Mouse (Mus musculus) WW6 (cell line): ENCODE data around the gene Klhl25.
"Not testable (repeated sequence)": the region's sequence is repeated elsewhere in the genome, so short reads cannot be mapped to it uniquely, and the experiment has no call there.

Experiments
- DNase-seq: peaks from one replicate; pipeline ENCODE4 v3.0.0-alpha.2; 2013; ENCODE audit warnings: low read depth, low spot score

The Klhl25 gene

DNA sequence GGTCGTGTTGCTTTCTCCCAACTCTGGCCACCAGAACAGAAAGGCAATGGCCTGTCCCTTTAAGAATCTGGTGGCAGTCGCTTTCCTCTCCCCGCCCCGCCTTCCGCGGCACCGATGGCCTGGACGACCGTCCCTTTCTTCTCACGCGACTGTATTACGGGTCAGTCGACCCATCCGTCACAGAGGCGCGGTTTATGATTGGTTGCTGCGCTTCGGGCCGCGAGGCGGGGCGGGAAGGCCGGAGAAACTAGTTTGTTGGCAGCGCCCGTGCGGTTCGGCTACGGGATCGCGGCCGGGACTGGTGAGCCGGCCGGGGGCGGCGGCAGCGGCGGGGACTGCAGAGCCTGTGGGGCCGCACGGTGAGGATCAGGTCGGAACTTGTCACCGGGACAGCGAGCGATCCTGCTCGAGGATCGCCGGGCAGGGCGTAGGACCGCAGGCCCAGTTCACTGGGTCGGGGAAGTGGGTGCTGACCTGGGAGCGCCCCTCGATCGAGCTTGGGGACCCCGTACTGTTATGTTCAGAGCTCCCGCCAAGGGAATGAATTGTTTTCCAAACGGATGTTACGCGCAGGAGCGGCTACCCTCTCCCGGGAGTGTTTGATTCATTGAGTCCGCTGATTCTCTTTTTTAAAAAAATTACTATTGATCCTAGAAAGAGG, at the start of gene Klhl25:
Gene Klhl25 (plus strand): TSS at position 196 of the 661 bp plus-strand sequence.
- DNase-seq, result peak; percentile 90

DNA sequence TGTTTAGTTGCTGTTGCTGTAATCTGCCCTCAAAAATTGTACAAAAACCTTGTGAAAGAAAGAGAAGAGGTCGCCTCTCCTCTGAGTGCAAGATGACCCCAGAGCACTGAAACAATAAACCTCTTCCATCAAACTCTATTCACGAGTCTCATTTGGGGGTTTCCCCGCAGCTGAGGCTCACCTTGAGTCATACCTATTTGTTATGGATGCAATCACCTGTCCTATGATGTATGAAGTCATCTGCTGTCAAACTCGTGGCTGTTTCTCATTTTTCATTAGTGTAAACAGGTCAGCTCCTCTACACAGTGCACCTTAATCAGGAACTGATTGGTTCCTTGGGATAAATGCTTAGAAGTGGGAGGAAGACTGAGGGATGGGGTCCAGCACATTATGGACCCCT, 47.6 kb upstream of the Klhl25 start:
- no peak for DNase-seq

DNA sequence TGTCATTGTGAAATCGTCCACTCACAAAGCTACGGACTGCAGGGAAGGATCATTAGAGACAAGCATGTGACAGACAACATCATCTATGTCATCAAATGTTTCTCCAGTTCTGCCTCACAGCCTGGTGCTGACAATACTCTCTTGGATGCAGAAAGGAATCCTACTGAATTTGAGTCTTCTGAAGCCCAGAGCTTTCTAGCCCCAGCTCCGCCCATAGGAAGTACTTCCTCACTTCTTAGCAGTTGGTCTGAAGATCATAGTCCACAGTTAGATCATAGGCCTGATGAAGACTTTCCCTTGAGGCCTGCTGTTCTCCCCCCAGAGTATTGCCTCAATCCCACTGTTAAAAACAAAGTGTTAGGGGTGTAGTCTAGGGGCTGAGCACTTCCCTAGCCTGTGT, 47.1 kb upstream of the Klhl25 start:
- no peak for DNase-seq

DNA sequence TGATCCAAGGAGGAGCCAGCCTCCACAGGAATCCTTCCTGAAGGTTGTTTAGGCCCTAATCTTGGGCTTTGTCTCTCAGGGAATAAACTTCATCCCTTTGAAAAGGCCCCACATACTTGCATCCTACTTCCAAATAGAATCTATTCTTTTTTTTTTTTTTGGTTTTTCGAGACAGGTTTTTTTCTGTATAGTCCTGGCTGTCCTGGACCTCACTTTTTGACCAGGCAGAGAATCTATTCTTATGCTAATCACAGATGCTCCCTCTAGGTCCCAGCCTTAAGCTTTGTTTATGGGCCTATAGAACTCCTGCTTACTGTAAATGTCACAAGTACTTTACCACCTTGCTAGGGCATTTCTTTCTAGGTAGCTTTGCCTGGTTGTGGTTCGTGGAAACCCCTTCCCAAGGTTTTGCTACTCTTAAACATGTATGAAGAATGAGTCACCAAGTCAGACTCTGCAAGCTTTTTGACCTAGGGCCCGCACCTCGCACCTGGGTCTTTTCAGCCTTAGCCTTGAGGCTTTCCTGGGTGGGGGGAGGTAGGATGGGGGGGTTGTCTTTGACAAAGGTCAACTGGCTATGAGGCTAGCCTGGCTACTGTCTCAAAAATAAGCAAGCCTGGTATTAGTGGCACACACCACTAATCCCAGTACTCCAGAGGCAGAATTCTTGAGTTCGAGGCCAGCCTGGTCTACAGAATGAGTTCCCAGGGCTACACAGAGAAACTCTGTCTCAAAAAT, 46.3 kb upstream of the Klhl25 start:
- no peak for DNase-seq

DNA sequence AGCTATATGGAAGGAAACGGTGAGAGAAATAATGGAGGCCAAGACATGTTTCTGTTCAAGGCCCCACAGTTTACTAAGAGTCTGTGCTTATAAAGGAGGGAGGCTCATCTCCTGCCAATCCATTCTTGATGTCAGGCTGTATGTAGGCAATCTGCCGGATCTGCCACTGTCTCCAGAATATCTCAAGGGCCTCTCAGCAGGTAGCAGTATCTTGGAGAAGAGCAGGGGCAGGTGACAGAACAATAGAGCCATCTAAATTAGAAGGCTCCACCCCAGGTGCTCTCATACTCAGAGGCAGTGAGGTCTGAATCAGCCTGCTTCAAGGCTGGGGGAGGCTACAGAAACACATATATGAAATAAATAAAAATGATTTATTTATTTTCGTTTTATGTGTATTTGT, 45.2 kb upstream of the Klhl25 start:
- no peak for DNase-seq

GRCm38 (mm10) chr7:75806161-75806560, 41.9 kb upstream of the Klhl25 start:
- DNase-seq, result no peak

DNA sequence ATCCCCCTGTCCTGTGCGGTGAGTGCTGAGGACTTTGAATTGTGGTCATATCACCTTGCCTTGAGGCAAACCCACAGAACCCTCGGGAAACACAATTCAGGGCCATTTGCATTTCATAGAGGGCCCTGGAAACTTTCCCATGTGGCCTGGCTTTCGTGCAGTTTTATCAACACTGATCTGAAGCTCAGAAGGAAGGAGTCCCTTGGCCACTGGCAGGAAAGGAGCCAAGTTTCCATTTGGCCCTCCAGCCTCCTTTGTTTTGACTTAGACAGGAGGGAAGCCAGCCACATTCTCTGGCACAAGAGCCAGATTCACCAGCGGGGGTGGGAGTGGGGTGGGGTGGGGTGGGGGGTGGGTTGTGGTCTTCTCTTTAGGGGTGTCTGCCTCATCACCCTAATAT, 41.4 kb upstream of the Klhl25 start:
- no peak for DNase-seq

- DNase-seq, result no peak
These were observed 40.4 kb upstream of the Klhl25 start for GRCm38 (mm10) chr7:75807460-75808304.

- no peak for DNase-seq
These were observed 27.4 kb upstream of the Klhl25 start for GRCm38 (mm10) chr7:75820687-75821086.

- no peak for DNase-seq
These were observed 25.9 kb upstream of the Klhl25 start for GRCm38 (mm10) chr7:75822087-75822668.

- no peak for DNase-seq
These were observed 25.0 kb upstream of the Klhl25 start for GRCm38 (mm10) chr7:75823071-75823470.

DNA sequence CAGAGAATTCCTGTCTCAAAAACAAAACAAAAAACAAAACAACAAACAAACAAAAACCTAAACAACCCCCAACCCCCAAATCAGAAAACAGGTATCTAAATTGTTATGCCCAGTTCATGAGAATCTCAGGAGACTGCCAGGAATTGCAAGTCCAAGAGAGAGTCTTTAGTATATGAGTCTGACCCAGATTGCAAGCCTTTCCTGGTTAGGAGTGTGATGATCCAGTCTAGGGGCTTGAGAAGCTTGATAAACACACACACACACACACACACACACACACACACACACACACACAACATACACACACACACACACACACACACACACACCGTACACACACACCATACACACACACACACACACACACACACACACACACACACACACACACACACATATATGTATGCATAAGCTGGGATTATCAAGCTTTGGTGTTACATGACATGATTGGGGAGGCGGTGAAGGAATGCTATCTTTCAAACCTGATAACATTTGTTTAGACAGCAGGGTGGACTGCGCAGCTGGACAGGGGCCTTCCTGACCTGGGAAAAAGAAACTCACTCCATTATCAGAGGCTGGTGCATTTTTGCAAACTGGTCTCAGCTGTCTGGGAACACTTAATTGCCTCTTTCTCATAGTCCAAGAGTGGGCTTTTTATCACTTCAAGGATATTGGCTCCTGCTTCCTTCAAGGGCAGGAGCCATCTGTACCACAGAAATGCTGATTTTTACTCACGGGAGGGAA, 21.6 kb upstream of the Klhl25 start:
- no peak for DNase-seq

DNA sequence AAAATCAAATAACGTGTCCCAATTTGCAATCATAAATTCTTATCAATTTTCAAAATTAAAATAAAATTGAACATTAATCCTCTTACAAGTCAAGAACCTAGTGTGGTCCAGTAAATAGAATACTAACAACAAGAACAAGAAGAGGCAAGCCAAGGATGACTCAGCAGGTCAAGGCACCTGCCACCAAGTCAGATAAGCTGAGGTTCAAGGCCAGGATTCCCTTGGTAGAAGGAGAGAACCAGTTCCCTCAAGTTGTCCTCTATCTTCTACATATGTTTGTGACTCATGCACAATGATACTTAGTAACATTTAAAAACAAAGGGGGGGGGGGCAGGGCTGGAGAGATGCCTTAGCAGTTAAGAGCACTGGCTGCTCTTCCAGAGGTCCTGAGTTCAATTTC, 20.8 kb upstream of the Klhl25 start:
- no peak for DNase-seq

DNA sequence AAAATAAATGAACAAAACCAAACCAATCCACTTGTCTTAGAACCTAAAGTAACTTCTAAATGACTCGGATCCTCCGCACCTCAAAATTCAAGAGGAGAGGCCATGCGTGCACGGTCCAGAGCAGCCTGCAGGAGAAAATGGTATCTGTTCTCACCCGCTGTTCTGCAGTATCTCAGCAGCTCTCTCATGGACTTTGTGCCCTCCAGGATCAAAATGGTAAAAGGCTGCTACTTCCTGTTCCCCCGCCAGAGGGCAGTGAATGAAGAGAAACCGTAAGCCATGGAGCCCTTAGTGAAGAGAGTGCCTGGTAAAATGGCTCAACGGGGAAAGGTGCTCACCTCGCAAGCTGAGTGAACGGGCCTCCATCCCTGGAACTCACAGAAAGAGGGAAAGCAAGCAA, 20.3 kb upstream of the Klhl25 start:
- peak; percentile 70 for DNase-seq

GRCm38 (mm10) chr7:75828536-75828935, 19.6 kb upstream of the Klhl25 start:
- DNase-seq, result no peak

DNA sequence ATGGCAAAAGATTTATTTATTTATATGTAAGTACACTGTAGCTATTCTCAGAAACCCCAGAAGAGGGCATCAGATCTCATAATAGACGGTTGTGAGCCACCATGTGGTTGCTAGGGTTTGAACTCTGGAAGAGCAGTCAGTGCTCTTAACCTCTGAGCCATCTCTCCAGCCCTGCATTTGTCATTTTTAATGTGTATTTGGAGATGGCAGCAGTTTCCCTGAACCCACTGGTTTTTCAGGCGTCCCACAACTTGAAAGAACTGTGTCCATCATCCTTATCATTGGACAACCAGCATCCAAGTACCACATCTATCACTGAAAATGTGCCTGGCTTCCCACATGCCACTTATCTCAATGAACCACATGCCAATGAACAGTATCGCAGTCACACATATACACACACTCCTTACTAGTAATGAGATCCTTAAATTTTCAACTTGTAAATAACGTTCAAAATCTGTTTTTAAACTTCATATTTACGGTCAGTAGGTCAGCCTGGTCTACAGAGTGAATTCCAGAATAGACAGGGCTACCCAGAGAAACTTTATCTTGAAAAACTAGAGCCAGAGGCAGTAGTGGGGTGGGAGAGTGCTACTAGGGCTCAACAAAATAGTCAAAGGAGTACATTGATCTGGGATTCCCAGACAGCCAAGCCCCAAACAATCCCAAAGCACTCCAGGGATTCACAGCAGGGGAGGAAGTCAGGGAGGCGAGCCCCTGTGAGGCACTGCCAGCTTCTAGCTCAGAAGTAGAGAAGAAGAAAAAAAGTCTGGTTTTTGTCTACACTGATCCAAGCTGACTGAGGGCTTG, 17.7 kb upstream of the Klhl25 start:
- DNase-seq, result no peak

DNA sequence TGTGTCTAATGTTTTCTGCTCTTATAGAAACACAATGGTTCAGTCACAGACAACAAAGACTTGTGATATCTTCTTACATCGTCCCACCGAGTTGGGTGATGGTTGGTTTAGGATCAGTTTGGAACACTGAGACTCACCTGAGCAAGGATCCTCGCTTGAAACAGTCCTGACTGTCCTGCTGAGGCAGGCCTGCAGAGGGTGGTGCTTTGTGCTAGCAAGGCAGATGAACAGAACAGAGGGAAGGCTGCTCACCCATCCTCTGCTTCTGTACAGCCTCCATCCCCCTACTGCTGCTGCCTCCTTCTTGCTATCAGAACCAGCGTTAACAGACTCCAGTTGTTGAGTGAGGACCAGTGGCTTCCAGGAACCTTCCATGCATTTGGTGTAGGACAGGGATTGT, 14.2 kb upstream of the Klhl25 start:
- not testable (repeated sequence) for DNase-seq

DNA sequence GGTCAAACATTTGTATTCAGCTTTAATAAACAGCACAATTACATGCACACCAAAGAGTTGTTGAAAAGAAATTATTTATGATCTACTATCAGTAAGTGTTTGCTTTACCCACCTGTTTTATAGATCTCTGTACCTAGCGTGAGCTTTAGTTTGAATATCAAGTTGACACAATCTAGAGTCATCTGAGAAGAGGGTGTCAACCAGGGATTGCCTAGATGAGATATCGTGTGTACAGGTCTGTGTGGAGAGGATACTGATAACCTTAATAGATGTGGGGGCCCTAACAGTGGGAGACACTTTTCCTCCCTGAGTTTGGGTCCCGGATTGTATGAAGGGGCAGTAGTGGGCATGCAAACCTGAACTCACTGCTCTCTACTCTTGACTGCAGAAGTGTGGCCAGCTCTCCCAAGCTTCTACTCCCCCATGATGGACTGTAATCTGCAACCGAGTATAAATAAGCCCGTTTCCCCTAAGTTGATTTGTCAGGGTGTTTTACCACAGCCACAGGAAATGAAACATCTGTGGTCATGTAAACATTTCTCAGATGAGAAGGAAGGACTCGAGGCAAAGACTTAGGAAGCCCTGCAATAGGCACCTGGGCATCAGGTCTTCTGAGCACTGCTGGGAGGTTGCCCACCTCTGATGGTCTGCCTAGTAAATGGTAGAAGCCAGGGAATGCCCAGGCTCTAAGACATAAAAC, 13.0 kb upstream of the Klhl25 start:
- DNase-seq, result not testable (repeated sequence)

DNA sequence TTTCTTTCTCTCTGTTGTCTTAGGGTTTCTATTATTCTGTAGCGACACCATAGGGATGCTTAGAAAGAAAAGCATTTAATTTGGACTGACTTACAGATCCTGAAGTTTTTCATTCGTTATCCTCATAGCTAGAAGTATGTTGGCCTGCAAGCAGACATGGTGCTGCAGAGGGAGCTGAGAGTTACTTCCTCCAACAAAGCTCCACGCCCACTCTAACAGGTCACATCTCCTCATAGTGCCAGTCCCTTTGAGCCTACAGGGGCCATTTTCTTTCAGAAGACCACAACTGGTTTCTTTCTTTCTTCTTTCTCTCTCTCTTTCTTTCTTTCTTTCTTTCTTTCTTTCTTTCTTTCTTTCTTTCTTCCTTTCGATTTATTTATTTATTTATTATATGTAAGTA, 8.0 kb upstream of the Klhl25 start:
- no peak for DNase-seq

- no peak for DNase-seq
These were observed 5.8 kb upstream of the Klhl25 start for GRCm38 (mm10) chr7:75842306-75842705.
